Mouse (Mus musculus) intestine, postnatal 0 days (tissue): ENCODE measurements around the gene Anxa4. TPM values are rescaled to one million over a fixed set of nuclear protein-coding genes. Genes with fewer than 3 reads are reported as not detected.
A peak's percentile ranks its signal among the peaks of the same experiment; 100 is the strongest.

Source experiments
- ATAC-seq: fragments of 200-750 bp; cut with Nextera tagmentation; 2 replicates; pipeline ENCODE4 v1.8.0; 2017; ENCODE audit warnings: mild to moderate bottlenecking, moderate TSS enrichment, moderate library complexity
- H3K27ac ChIP-seq: fragments of 300-500 bp; sonication (generic); 2 replicates; pipeline ENCODE4 v1.5.1; 2014; ENCODE audit warnings: mild to moderate bottlenecking, low read depth, low read length, moderate library complexity
- H3K27me3 ChIP-seq: fragments of 300-500 bp; sonication (generic); replicated peaks from 2 replicates; pipeline ENCODE4 v1.6.1; 2014; ENCODE audit warnings: low read length, mixed read lengths; ENCODE audit not compliant: control insufficient read depth, insufficient read depth
- H3K36me3 ChIP-seq: fragments of 300-500 bp; sonication (generic); 2 replicates; pipeline ENCODE4 v1.6.1; 2014; ENCODE audit warnings: mild to moderate bottlenecking, moderate library complexity; ENCODE audit not compliant: control insufficient read depth, insufficient read depth
- H3K4me1 ChIP-seq: fragments of 300-500 bp; sonication (generic); replicated peaks from 2 replicates; pipeline ENCODE4 v1.6.1; 2014; ENCODE audit warnings: antibody characterized with exemption, low read length, mixed read lengths; ENCODE audit not compliant: control insufficient read depth, insufficient read depth
- H3K4me2 ChIP-seq: fragments of 300-500 bp; sonication (generic); replicated peaks from 2 replicates; pipeline ENCODE4 v1.6.1; 2014; ENCODE audit warnings: low read depth, mild to moderate bottlenecking, moderate library complexity
- H3K4me3 ChIP-seq: fragments of 300-500 bp; sonication (generic); 2 replicates; pipeline ENCODE4 v1.5.1; 2014; ENCODE audit warnings: low read depth, low read length
- H3K9ac ChIP-seq: fragments of 300-500 bp; sonication (generic); 2 replicates; pipeline ENCODE4 v1.6.1; 2014; ENCODE audit warnings: mild to moderate bottlenecking, low read depth, low read length
- H3K9me3 ChIP-seq: fragments of 300-500 bp; sonication (generic); 2 replicates; pipeline ENCODE4 v1.6.1; 2016; ENCODE audit warnings: mixed run types; ENCODE audit not compliant: control insufficient read depth
- CTCF ChIP-seq: sonication (generic); IDR thresholded peaks from 2 replicates; pipeline ENCODE4 v1.5.1; 2016; ENCODE audit warnings: low read depth, mild to moderate bottlenecking, control low read depth, antibody characterized with exemption, moderate library complexity
- WGBS: fragments of 180-500 bp; shearing (Covaris S2); extraction: QIAGEN DNeasy Blood & Tissue Kit; methylation state at CpG from one replicate; pipeline ENCODE4 v1.1.7; 2014; 5-methylcytosine and 5-hydroxymethylcytosine counted together
- polyA plus RNA-seq: library from polyadenylated mRNA; unstranded; fragments of >200 nt; fragmentation: Nextera tagmentation; extraction: Ambion mirVana; gene quantifications from 2 replicates; pipeline ENCODE4 v1.2.1, GENCODE M21; 2015

The Anxa4 gene
- polyA plus RNA-seq, 1 experiment from 2014 or later: 541 TPM

- Histone ChIP-seq H3K4me2 (peak overlapping the region; percentile 59), H3K27ac (peak overlapping the region; percentile 87)
Observed at GRCm38 (mm10) chr6:86772631-86773030, 20.8 kb downstream of the Anxa4 start.

GRCm38 (mm10) chr6:86768938-86769337, 24.4 kb downstream of the Anxa4 start:
- H3K27ac ChIP-seq: peak overlapping the region; percentile 71
- H3K4me2 ChIP-seq: no peak overlapping the region
- H3K9ac ChIP-seq: no peak overlapping the region
- ATAC-seq: no peak
- H3K36me3 ChIP-seq: peaks cover 6% of the 10 kb centered on the region; the same call in 1 of the 2 replicates
- no peaks in the 10 kb centered on the region for H3K9me3 ChIP-seq
- peaks cover 9% of the 10 kb centered on the region for H3K4me1 ChIP-seq
- no peaks in the 10 kb centered on the region for H3K27me3 ChIP-seq
- no peak overlapping the region for H3K4me3 ChIP-seq
- whole genome bisulfite sequencing: 78% methylated on average over 4 of the region's 4 CpGs
- no peak for TF ChIP-seq CTCF

More at GRCm38 (mm10) chr6:86772631-86773030, 20.8 kb downstream of the Anxa4 start:
- no peaks in the 10 kb centered on the region for H3K9me3 ChIP-seq
- peaks cover 4% of the 10 kb centered on the region for H3K4me1 ChIP-seq
- no peaks in the 10 kb centered on the region for H3K36me3 ChIP-seq
- no peak overlapping the region for H3K4me3 ChIP-seq
- TF ChIP-seq CTCF: no peak; the same call in none of the 2 replicates
- 0 out of 2 replicates have a peak overlapping the region, but pooled peaks have one; percentile 17 for H3K9ac ChIP-seq
- no peaks in the 10 kb centered on the region for H3K27me3 ChIP-seq
- ATAC-seq: peak; percentile 63
- WGBS: 40% methylated on average over 7 of the region's 7 CpGs

- peaks cover 10% of the 10 kb centered on the region for H3K36me3 ChIP-seq
- peaks cover 9% of the 10 kb centered on the region for H3K4me1 ChIP-seq
- no peak overlapping the region for H3K9ac ChIP-seq
- no peaks in the 10 kb centered on the region for H3K9me3 ChIP-seq
- H3K4me3 ChIP-seq: no peak overlapping the region
- H3K27ac ChIP-seq: peak overlapping the region; percentile 71
- no peaks in the 10 kb centered on the region for H3K27me3 ChIP-seq
- no peak for ATAC-seq
- no peak for TF ChIP-seq CTCF
- WGBS: 49% methylated on average over 4 of the region's 4 CpGs
- H3K4me2 ChIP-seq: no peak overlapping the region
Observed at GRCm38 (mm10) chr6:86768186-86768776, 25.1 kb downstream of the Anxa4 start.

- H3K9me3 ChIP-seq: no peaks in the 10 kb centered on the region
- ATAC-seq: no peak
- no peak for TF ChIP-seq CTCF
- no peak overlapping the region for H3K9ac ChIP-seq
- H3K4me3 ChIP-seq: no peak overlapping the region
- H3K27ac ChIP-seq: peak overlapping the region; percentile 1; the same call in 1 of the 2 replicates
- WGBS: 70% methylated on average over 3 of the region's 3 CpGs
- peaks cover 12% of the 10 kb centered on the region for H3K36me3 ChIP-seq
- H3K4me1 ChIP-seq: peaks cover 9% of the 10 kb centered on the region
- no peak overlapping the region for H3K4me2 ChIP-seq
- H3K27me3 ChIP-seq: no peaks in the 10 kb centered on the region
Observed at GRCm38 (mm10) chr6:86767465-86767864, 25.9 kb downstream of the Anxa4 start.

GRCm38 (mm10) chr6:86765637-86766059, 27.7 kb downstream of the Anxa4 start:
- peak; percentile 47; the same call in 1 of the 2 replicates for TF ChIP-seq CTCF
- no peaks in the 10 kb centered on the region for H3K27me3 ChIP-seq
- no peak overlapping the region for H3K4me3 ChIP-seq
- peaks cover 9% of the 10 kb centered on the region; the same call in 1 of the 2 replicates for H3K4me1 ChIP-seq
- peak overlapping the region; percentile 64; the same call in 1 of the 2 replicates for H3K27ac ChIP-seq
- H3K4me2 ChIP-seq: no peak overlapping the region
- no peaks in the 10 kb centered on the region for H3K9me3 ChIP-seq
- 34% methylated on average over 6 of the region's 6 CpGs for WGBS
- peaks cover 23% of the 10 kb centered on the region for H3K36me3 ChIP-seq
- ATAC-seq: peak; percentile 92
- no peak overlapping the region for H3K9ac ChIP-seq

- H3K36me3 ChIP-seq: peaks cover 73% of the 10 kb centered on the region
- no peak for ATAC-seq
- TF ChIP-seq CTCF: peak; percentile 63
- peaks cover 2% of the 10 kb centered on the region; the same call in 1 of the 2 replicates for H3K4me1 ChIP-seq
- no peaks in the 10 kb centered on the region for H3K27me3 ChIP-seq
- WGBS: 72% methylated on average over 10 of the region's 10 CpGs
- no peak overlapping the region for H3K9ac ChIP-seq
- no peak overlapping the region for H3K4me3 ChIP-seq
- H3K9me3 ChIP-seq: no peaks in the 10 kb centered on the region
- no peak overlapping the region for H3K4me2 ChIP-seq
- H3K27ac ChIP-seq: peak overlapping the region; percentile 50
Observed at GRCm38 (mm10) chr6:86754105-86754863, 39.1 kb downstream of the Anxa4 start.
